Mouse (Mus musculus) bone marrow macrophage, adult 2 months (primary cell): ENCODE results near the gene Sgpp2.

ENCODE experiments used
- CTCF ChIP-seq: IDR thresholded peaks from 2 replicates; pipeline ENCODE4 v1.5.1; 2012; ENCODE audit warnings: low read depth, mild to moderate bottlenecking, low read length, moderate library complexity
- POLR2A ChIP-seq: IDR thresholded peaks from 2 replicates; pipeline ENCODE4 v1.6.1; 2012; ENCODE audit warnings: mild to moderate bottlenecking, low read depth, low read length, borderline replicate concordance

- no peak for TF ChIP-seq CTCF
- TF ChIP-seq POLR2A, result no peak
Measured at GRCm38 (mm10) chr1:78325851-78326250, 15.7 kb downstream of the Sgpp2 start.
